Mouse (Mus musculus) lung, adult 2 months (tissue): ENCODE measurements around the gene Fer1l5. TPM values are rescaled to one million over a fixed set of nuclear protein-coding genes. Genes with fewer than 3 reads are reported as not detected.

Source experiments
- DNase-seq: peaks from one replicate; pipeline ENCODE4 v3.0.0; 2022
- H3K4me1 ChIP-seq: fragments of 200-500 bp; 2 replicates; pipeline ENCODE4 v1.6.1; 2011; ENCODE audit warnings: low read length; ENCODE audit not compliant: control insufficient read depth, insufficient read depth
- H3K4me3 ChIP-seq: fragments of 200-500 bp; replicated peaks from 2 replicates; pipeline ENCODE3; 2011; ENCODE audit warnings: low read depth, mild to moderate bottlenecking, control low read depth, low read length; ENCODE audit errors: extremely low read depth
- CTCF ChIP-seq: fragments of 200-500 bp; IDR thresholded peaks from 2 replicates; pipeline ENCODE4 v1.5.1; 2011; ENCODE audit warnings: mild to moderate bottlenecking, low read length, control low read depth; ENCODE audit not compliant: insufficient read depth
- POLR2A ChIP-seq: fragments of 200-500 bp; IDR thresholded peaks from 2 replicates; pipeline ENCODE4 v1.6.1; 2011; ENCODE audit warnings: low read depth, mild to moderate bottlenecking, control low read depth, low read length, borderline replicate concordance; ENCODE audit errors: extremely low read depth
- WGBS: fragments of 180-500 bp; shearing (Covaris S2); methylation state at CpG from one replicate; pipeline ENCODE4 v1.1.7; 2018; 5-methylcytosine and 5-hydroxymethylcytosine counted together
- polyA plus RNA-seq: library from polyadenylated mRNA; depleted of rRNA; stranded (reverse); fragments of >200 nt; gene quantifications from 2 replicates; pipeline ENCODE4 v1.2.3, GENCODE M21; 2012; rRNA removed

Fer1l5 gene
- polyA plus RNA-seq, 1 experiment: 0.05 TPM

GRCm38 (mm10) chr1:36446841-36447240 lies 74.8 kb downstream of the Fer1l5 start:
- TF ChIP-seq POLR2A (no peak), CTCF (no peak)
- 83% methylated on average over 5 of the region's 5 CpGs for WGBS
- Histone ChIP-seq H3K4me1 (peaks cover 4% of the 10 kb centered on the region; the same call in 1 of the 2 replicates), H3K4me3 (no peak overlapping the region)
- no peak for DNase-seq

- DNase-seq: no peak
- Histone ChIP-seq H3K4me1 (peaks cover 5% of the 10 kb centered on the region), H3K4me3 (no peak overlapping the region)
- TF ChIP-seq POLR2A (no peak), CTCF (0 out of 2 replicates have a peak, but pooled peaks have one; percentile 30)
- 76% methylated on average over 6 of the region's 6 CpGs for WGBS
These were observed 82.1 kb downstream of the Fer1l5 start for GRCm38 (mm10) chr1:36454055-36454815.

- TF ChIP-seq POLR2A (no peak), CTCF (no peak)
- DNase-seq: no peak
- H3K4me1 ChIP-seq: peaks cover 5% of the 10 kb centered on the region
- no peak overlapping the region for H3K4me3 ChIP-seq
- 14% methylated on average over 7 of the region's 7 CpGs for WGBS
These were observed 85.4 kb downstream of the Fer1l5 start for GRCm38 (mm10) chr1:36457388-36458014.

- DNase-seq: no peak
- WGBS: 49% methylated on average over 5 of the region's 5 CpGs
- TF ChIP-seq POLR2A (no peak), CTCF (no peak)
- Histone ChIP-seq H3K4me3 (no peak overlapping the region), H3K4me1 (peaks cover 5% of the 10 kb centered on the region)
These were observed 86.1 kb downstream of the Fer1l5 start for GRCm38 (mm10) chr1:36458169-36458568.

GRCm38 (mm10) chr1:36461829-36462228 lies 89.7 kb downstream of the Fer1l5 start:
- TF ChIP-seq CTCF (no peak), POLR2A (no peak)
- Histone ChIP-seq H3K4me3 (no peak overlapping the region), H3K4me1 (peaks cover 5% of the 10 kb centered on the region)
- DNase-seq: no peak
- WGBS: 22% methylated on average over 2 of the region's 2 CpGs

GRCm38 (mm10) chr1:36465641-36466160 lies 93.6 kb downstream of the Fer1l5 start:
- Histone ChIP-seq H3K4me1 (no peaks in the 10 kb centered on the region), H3K4me3 (no peak overlapping the region)
- WGBS: 36% methylated on average over 4 of the region's 4 CpGs
- DNase-seq: no peak
- TF ChIP-seq POLR2A (no peak), CTCF (no peak)

- DNase-seq: no peak
- peaks cover 4% of the 10 kb centered on the region; the same call in 1 of the 2 replicates for H3K4me1 ChIP-seq
- TF ChIP-seq POLR2A: no peak
- TF ChIP-seq CTCF: no peak
- no peak overlapping the region for H3K4me3 ChIP-seq
- WGBS: 67% methylated on average over 5 of the region's 5 CpGs
These were observed 95.4 kb downstream of the Fer1l5 start for GRCm38 (mm10) chr1:36467446-36467845.

- TF ChIP-seq POLR2A: no peak
- no peak for TF ChIP-seq CTCF
- no peak overlapping the region for H3K4me3 ChIP-seq
- peaks cover 14% of the 10 kb centered on the region for H3K4me1 ChIP-seq
- no peak for DNase-seq
- WGBS: 36% methylated on average over 2 of the region's 2 CpGs
These were observed 97.8 kb downstream of the Fer1l5 start for GRCm38 (mm10) chr1:36469811-36470444.

GRCm38 (mm10) chr1:36471181-36472105 lies 99.4 kb downstream of the Fer1l5 start, which contains the start of gene Cnnm4:
TSS of gene Cnnm4 (plus strand) at chr1:36471620.
- Histone ChIP-seq H3K4me1 (peaks cover 14% of the 10 kb centered on the region), H3K4me3 (peak within 1 kb of the TSS; percentile 76)
- DNase-seq: peak; percentile 81
- TF ChIP-seq POLR2A (peak; percentile 38; the same call in 1 of the 2 replicates), CTCF (peak; percentile 15; the same call in 1 of the 2 replicates)
- under 1% methylated on average over 94 of the region's 98 CpGs for WGBS

Other genes starting within 250 kb of the Fer1l5 start
- gene Uggt1, start 127.6 kb upstream of the Fer1l5 start, polyA plus RNA-seq: 12.0 and 18.0 TPM in 2 replicates
- 23.5 and 26.4 TPM in 2 replicates for gene Neurl3, start 97.6 kb upstream of the Fer1l5 start, polyA plus RNA-seq
- gene Arid5a, start 64.6 kb upstream of the Fer1l5 start, polyA plus RNA-seq: 11.2 and 13.8 TPM in 2 replicates
- 38.3 and 45.3 TPM in 2 replicates for gene Kansl3, start 3.1 kb upstream of the Fer1l5 start, polyA plus RNA-seq
- 9.7 and 15.9 TPM in 2 replicates for gene Lman2l, start 73.0 kb downstream of the Fer1l5 start, polyA plus RNA-seq
- gene Cnnm4, start 99.3 kb downstream of the Fer1l5 start, polyA plus RNA-seq: 5.6 and 5.9 TPM in 2 replicates
- 36.6 and 37.0 TPM in 2 replicates for gene Cnnm3, start 139.6 kb downstream of the Fer1l5 start, polyA plus RNA-seq
- gene Ankrd23, start 164.6 kb downstream of the Fer1l5 start, polyA plus RNA-seq: 13.7 and 36.2 TPM in 2 replicates
- gene Gm42417, start 167.1 kb downstream of the Fer1l5 start, polyA plus RNA-seq: not detected in 2 replicates
- 22.1 and 22.8 TPM in 2 replicates for gene Ankrd39, start 175.2 kb downstream of the Fer1l5 start, polyA plus RNA-seq
- gene Sema4c, start 186.1 kb downstream of the Fer1l5 start, polyA plus RNA-seq: 23.0 and 23.7 TPM in 2 replicates